Mouse (Mus musculus) intestine, postnatal 0 days (tissue): ENCODE measurements around the gene Desi1. TPM values are rescaled to one million over a fixed set of nuclear protein-coding genes. Genes with fewer than 3 reads are reported as not detected.
A peak's percentile ranks its signal among the peaks of the same experiment; 100 is the strongest.

Experiments used
- ATAC-seq: fragments of 200-750 bp; cut with Nextera tagmentation; 2 replicates; pipeline ENCODE4 v1.8.0; 2017; ENCODE audit warnings: mild to moderate bottlenecking, moderate TSS enrichment, moderate library complexity
- H3K27ac ChIP-seq: fragments of 300-500 bp; sonication (generic); 2 replicates; pipeline ENCODE4 v1.5.1; 2014; ENCODE audit warnings: mild to moderate bottlenecking, low read depth, low read length, moderate library complexity
- H3K27me3 ChIP-seq: fragments of 300-500 bp; sonication (generic); replicated peaks from 2 replicates; pipeline ENCODE4 v1.6.1; 2014; ENCODE audit warnings: low read length, mixed read lengths; ENCODE audit not compliant: control insufficient read depth, insufficient read depth
- H3K36me3 ChIP-seq: fragments of 300-500 bp; sonication (generic); 2 replicates; pipeline ENCODE4 v1.6.1; 2014; ENCODE audit warnings: mild to moderate bottlenecking, moderate library complexity; ENCODE audit not compliant: control insufficient read depth, insufficient read depth
- H3K4me1 ChIP-seq: fragments of 300-500 bp; sonication (generic); replicated peaks from 2 replicates; pipeline ENCODE4 v1.6.1; 2014; ENCODE audit warnings: antibody characterized with exemption, low read length, mixed read lengths; ENCODE audit not compliant: control insufficient read depth, insufficient read depth
- H3K4me2 ChIP-seq: fragments of 300-500 bp; sonication (generic); replicated peaks from 2 replicates; pipeline ENCODE4 v1.6.1; 2014; ENCODE audit warnings: low read depth, mild to moderate bottlenecking, moderate library complexity
- H3K4me3 ChIP-seq: fragments of 300-500 bp; sonication (generic); 2 replicates; pipeline ENCODE4 v1.5.1; 2014; ENCODE audit warnings: low read depth, low read length
- H3K9ac ChIP-seq: fragments of 300-500 bp; sonication (generic); 2 replicates; pipeline ENCODE4 v1.6.1; 2014; ENCODE audit warnings: mild to moderate bottlenecking, low read depth, low read length
- H3K9me3 ChIP-seq: fragments of 300-500 bp; sonication (generic); 2 replicates; pipeline ENCODE4 v1.6.1; 2016; ENCODE audit warnings: mixed run types; ENCODE audit not compliant: control insufficient read depth
- CTCF ChIP-seq: sonication (generic); IDR thresholded peaks from 2 replicates; pipeline ENCODE4 v1.5.1; 2016; ENCODE audit warnings: low read depth, mild to moderate bottlenecking, control low read depth, antibody characterized with exemption, moderate library complexity
- WGBS: fragments of 180-500 bp; shearing (Covaris S2); extraction: QIAGEN DNeasy Blood & Tissue Kit; methylation state at CpG from one replicate; pipeline ENCODE4 v1.1.7; 2014; 5-methylcytosine and 5-hydroxymethylcytosine counted together
- polyA plus RNA-seq: library from polyadenylated mRNA; unstranded; fragments of >200 nt; fragmentation: Nextera tagmentation; extraction: Ambion mirVana; gene quantifications from 2 replicates; pipeline ENCODE4 v1.2.1, GENCODE M21; 2015

Gene Desi1
- 10.0 and 12.1 TPM in 2 replicates for polyA plus RNA-seq

DNA sequence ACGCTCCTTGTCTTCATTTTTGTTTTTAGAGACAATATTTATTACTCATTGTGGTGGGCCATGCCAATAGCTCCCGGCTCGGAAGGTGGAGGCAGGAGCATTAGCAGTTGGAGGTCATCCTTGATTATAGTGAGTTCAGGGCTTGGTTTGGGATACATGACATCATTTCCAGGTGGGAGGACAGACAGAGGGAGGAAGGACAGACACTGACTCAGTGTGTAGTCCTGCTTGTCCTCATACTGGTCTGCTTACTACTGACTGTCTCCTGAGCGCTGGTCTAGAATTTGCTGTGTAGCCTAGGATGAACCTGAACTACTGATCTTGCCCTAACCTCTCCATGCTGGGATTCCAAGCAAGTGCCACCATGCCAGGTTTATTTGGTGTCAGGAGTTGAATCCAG is at the start of gene Desi1:
Desi1 (minus strand) TSS at position 101 of the 400 bp plus-strand sequence.
- no peak for ATAC-seq
- Histone ChIP-seq H3K27ac (no peak within 1 kb of the TSS), H3K27me3 (no peaks in the 10 kb centered on the region), H3K36me3 (peaks cover 49% of the 10 kb centered on the region), H3K4me3 (no peak within 1 kb of the TSS), H3K4me1 (no peaks in the 10 kb centered on the region), H3K4me2 (no peak within 1 kb of the TSS), H3K9ac (no peak within 1 kb of the TSS), H3K9me3 (no peaks in the 10 kb centered on the region)
- TF ChIP-seq CTCF, result no peak
- WGBS, result 95% methylated on average over 4 of the region's 4 CpGs

DNA sequence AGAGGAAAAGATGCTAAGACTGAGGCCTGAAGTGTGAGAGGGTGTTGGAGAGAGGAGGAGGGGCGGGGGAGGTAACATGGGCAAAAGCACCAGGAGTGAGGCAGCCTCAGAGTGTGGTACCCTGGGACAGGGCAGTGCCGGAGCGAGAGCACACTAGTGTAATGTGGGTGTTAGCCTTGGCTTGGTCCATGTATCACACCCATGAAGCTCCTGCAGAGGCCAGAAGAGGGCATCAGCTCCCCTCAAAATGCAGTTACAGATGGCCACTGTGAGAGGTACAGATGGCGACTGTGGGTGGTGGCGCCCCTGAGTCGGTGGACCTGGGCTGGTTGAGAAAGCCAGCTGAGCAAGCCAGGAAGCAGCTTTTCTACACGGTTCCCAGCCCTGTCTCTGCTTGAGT is 47.5 kb upstream of the Desi1 start:
- Histone ChIP-seq H3K36me3 (no peaks in the 10 kb centered on the region), H3K9me3 (no peaks in the 10 kb centered on the region), H3K4me3 (no peak overlapping the region), H3K9ac (no peak overlapping the region), H3K4me2 (no peak overlapping the region), H3K4me1 (no peaks in the 10 kb centered on the region), H3K27ac (no peak overlapping the region), H3K27me3 (peaks cover 20% of the 10 kb centered on the region)
- no peak for ATAC-seq
- TF ChIP-seq CTCF, result peak; percentile 66
- 26% methylated on average over 7 of the region's 7 CpGs for WGBS

DNA sequence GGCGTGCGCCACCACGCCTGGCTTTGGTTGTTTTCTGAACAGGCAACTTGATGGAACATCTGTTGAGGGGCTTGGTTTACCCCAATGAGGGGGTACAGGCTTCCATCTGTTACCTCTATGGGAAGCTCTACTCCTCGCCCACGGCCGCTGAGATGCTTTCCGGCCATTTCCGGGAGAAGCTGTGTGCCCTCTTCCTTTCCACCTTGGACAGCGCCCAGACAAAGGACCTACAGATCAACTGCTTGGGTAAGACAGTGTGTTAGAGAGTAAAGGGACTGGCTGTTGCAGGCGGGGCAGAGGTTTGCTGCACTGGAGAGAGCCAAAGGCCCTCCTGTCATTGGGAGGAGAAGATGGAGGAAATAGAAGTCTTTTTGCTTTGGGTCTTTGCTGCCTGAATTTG is 46.2 kb upstream of the Desi1 start:
- Histone ChIP-seq H3K9ac (no peak overlapping the region), H3K4me2 (no peak overlapping the region), H3K9me3 (no peaks in the 10 kb centered on the region), H3K27ac (no peak overlapping the region), H3K36me3 (no peaks in the 10 kb centered on the region), H3K27me3 (peaks cover 20% of the 10 kb centered on the region), H3K4me3 (no peak overlapping the region), H3K4me1 (no peaks in the 10 kb centered on the region)
- 50% methylated on average over 10 of the region's 10 CpGs for WGBS
- TF ChIP-seq CTCF, result no peak
- ATAC-seq, result no peak

DNA sequence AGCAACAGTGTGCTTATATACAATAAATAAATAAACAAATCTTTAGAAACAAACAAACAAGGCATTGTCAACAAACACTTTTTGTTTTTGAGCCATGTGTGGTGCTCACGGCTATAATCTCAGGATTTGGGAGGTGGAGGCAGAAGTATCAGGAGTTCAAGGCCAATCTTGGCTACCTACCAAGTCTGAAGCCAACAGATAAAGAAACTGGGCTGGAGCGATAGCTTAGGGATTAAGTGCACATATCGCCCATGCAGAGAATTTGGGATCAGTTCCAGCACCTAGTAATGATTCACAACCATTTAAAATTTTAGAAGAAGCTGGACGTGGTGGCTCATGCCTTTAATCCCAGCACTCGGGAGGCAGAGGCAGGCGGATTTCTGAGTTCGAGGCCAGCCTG is 39.8 kb upstream of the Desi1 start:
- whole genome bisulfite sequencing, result 77% methylated on average over 7 of the region's 7 CpGs
- Histone ChIP-seq H3K27me3 (peaks cover 35% of the 10 kb centered on the region), H3K36me3 (no peaks in the 10 kb centered on the region), H3K4me1 (no peaks in the 10 kb centered on the region), H3K27ac (no peak overlapping the region), H3K9me3 (no peaks in the 10 kb centered on the region), H3K9ac (no peak overlapping the region), H3K4me3 (no peak overlapping the region), H3K4me2 (no peak overlapping the region)
- no peak for ATAC-seq
- no peak for TF ChIP-seq CTCF

DNA sequence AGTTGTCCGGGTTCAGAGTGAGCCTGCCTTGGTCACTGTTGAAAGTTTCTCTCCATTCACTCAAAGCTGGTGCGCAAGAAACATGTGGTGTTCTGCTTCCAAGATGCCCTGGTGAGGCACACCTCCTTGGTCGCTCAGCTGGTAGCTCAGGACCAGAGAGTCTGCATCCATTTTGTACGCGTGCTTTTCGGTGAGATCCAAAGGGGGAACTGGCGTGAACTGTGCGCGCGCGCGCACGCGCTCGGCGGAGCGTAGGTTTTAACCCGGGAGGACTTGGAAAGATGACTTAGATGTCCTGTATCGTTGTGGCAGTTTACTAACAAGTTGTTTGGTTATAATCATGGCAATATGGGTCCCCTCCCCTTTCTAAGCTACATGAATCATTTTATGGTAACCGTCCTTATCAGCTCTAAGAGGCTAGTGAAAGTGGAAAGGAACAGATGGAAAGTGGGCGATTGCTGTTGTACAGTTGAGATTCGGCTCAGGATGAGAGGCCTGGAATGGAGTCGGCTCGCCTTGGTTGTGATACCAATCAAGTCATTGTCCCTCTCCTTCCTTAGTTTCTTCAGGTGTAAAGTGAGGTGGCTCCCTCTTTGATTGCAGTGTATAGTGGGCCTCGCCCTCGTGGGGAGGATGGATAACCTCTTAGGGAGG is 38.3 kb upstream of the Desi1 start:
- H3K4me3 ChIP-seq, result no peak overlapping the region
- H3K4me2 ChIP-seq, result no peak overlapping the region
- H3K4me1 ChIP-seq, result no peaks in the 10 kb centered on the region
- H3K9me3 ChIP-seq, result no peaks in the 10 kb centered on the region
- peaks cover 43% of the 10 kb centered on the region for H3K27me3 ChIP-seq
- no peak for TF ChIP-seq CTCF
- no peak for ATAC-seq
- H3K27ac ChIP-seq, result no peak overlapping the region
- H3K9ac ChIP-seq, result no peak overlapping the region
- H3K36me3 ChIP-seq, result no peaks in the 10 kb centered on the region
- 87% methylated on average over 26 of the region's 26 CpGs for WGBS

DNA sequence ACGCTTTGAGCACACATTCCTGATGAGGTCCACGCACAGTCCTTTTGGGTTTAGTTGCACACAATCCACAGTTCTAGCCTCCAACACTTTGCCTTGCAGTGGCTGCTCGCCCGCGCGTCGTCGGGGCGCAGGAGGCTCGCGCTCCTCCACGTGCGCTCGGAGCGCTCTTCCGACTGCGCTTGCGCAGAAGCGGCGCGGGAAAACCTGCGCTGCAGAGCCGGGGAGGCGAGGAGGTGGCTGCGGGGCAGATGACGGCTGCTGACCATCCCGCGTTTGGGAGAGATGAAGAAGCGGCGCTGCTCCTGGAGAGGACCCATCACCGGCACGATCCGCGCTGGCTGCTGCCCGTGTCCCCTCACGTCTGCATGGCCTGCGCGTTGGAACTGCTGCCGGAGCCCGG is 36.2 kb upstream of the Desi1 start, which contains the start of gene Mei1:
Mei1 (plus strand) TSS at position 99 of the 400 bp plus-strand sequence.
- no peak for TF ChIP-seq CTCF
- Histone ChIP-seq H3K9ac (no peak within 1 kb of the TSS), H3K4me1 (no peaks in the 10 kb centered on the region), H3K27ac (no peak within 1 kb of the TSS), H3K4me3 (no peak within 1 kb of the TSS), H3K27me3 (peaks cover 53% of the 10 kb centered on the region), H3K36me3 (no peaks in the 10 kb centered on the region), H3K4me2 (no peak within 1 kb of the TSS), H3K9me3 (no peaks in the 10 kb centered on the region)
- WGBS, result 20% methylated on average over 39 of the region's 40 CpGs
- no peak for ATAC-seq

DNA sequence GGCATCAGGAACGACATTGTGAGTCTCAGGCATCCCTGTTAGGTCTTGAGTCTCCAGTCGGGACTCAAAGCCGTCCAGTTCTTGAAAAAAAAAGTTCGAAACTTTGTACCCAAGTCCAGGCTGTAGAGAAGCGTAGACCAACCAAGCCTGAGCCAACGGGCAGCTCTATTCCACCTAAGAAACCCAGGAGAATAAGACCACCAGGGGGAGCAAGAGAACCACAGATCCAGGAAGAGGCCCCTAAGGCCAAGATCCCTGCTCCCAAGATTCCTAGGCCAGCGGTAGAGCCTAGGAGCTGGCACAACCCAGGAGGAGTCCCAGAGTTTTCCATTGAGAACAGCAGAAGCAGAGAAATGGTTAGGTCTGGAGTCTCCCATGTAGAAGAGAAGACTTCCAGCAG is 31.8 kb upstream of the Desi1 start:
- Histone ChIP-seq H3K27me3 (peaks cover 55% of the 10 kb centered on the region), H3K9me3 (no peaks in the 10 kb centered on the region), H3K36me3 (no peaks in the 10 kb centered on the region), H3K4me3 (no peak overlapping the region), H3K4me1 (no peaks in the 10 kb centered on the region), H3K9ac (no peak overlapping the region), H3K27ac (no peak overlapping the region), H3K4me2 (no peak overlapping the region)
- peak; percentile 89 for TF ChIP-seq CTCF
- ATAC-seq, result no peak
- WGBS, result 13% methylated on average over 7 of the region's 7 CpGs
